Mouse (Mus musculus) layer of hippocampus, adult 9-10 months (tissue): ENCODE data around the gene Gm49380.

Experiments
- DNase-seq: peaks from one replicate; pipeline ENCODE4 v3.0.0; 2022; ENCODE audit warnings: low spot score

Gene Gm49380

GRCm38 (mm10) chr9:44113105-44113789 is at the start of gene Gm49380, which contains the start of gene Rnf26:
Gene Gm49380 (minus strand): TSS chr9:44113500.
Gene Rnf26 (minus strand): TSS chr9:44113517.
- peak; percentile 97 for DNase-seq

GRCm38 (mm10) chr9:44159886-44160285 is 46.6 kb upstream of the Gm49380 start:
- DNase-seq, result no peak

DNA sequence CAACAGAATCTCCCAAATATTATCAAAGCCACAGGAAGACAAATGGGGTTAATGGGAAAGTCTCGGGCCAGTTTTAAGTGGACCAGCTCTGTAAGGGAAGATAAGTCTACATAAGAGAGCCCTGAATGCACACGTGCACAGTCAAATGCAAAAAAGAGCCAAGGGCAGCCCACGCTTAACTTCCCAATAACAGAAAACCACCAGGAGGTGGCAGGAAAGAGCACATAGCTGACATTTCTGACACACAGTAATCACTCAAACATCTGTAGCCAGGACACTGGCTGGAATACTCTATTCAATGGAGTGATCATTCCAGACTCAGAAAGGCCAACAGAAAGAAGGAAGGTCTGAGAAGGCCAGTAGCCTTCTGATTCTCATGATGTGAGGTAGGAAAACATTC is 34.0 kb upstream of the Gm49380 start:
- no peak for DNase-seq

DNA sequence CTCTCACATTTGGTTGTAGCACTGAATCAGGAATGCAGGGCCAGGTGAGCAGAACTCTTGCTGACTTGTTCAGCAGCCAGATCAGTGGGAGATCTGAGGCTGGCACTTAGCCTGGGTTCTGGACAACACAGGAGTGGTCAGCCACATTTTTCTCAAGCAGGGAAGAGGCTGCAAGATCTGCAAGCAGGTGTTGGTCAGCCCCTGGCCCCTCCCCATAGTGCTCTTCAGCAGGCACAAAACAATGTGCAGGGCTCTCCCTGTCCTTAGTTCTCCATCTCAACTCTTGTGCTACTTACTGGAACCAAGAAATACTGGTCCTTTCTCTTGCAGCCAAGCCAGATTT is 31.4 kb upstream of the Gm49380 start:
- DNase-seq, result no peak

DNA sequence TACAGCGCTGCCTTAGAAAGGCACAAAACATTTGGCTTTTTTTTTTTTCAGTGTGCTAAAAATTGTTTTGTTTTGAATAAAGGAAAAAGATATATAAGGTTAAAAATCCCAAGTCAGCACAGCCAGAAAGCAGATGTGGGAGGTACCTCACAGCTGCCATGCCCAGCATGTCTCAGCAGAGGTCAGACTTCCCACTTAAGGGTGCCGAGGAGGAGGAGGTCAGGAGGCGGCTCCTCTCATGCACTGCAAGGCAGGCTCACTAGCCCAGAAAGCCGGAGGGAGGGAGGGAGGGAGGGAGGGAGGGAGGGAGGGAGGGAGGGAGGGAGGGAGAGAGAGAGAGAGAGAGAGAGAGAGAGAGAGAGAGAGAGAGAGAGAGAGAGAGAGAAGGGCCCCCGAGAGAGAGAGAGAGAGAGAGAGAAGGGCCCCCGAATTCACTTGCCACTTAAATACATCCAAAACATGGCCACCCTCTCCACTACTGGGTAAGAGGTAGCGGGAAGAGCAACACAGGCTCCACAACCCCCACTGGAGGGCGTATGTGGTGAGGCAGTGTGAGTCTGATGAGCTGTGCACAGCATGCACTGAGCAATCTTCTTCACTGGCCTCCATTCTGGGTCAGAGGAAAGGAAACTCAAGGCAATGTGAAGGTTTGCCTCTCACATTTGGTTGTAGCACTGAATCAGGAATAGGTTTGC is 30.9 kb upstream of the Gm49380 start:
- DNase-seq, result no peak

DNA sequence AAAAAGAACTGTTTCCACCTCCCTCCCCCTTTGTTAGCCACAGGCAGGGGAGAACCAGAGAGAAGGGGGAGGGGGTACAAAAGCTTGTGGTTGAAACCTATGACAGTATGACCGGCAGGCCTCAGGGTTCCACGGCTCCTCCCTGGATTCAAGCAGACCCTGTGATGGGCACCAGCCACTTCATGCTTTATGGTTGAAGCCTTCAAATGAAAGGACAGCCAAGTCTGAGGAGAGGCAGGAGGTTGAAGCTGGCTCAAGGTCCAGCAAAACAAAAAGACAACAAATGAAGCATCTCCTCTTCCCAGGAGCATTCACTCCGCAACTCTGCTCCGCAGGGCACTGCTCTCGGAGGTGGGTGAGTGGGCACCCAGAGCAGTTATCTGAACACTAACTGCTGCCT is 30.1 kb upstream of the Gm49380 start:
- no peak for DNase-seq

GRCm38 (mm10) chr9:44141951-44142350 is 28.7 kb upstream of the Gm49380 start:
- no peak for DNase-seq

DNA sequence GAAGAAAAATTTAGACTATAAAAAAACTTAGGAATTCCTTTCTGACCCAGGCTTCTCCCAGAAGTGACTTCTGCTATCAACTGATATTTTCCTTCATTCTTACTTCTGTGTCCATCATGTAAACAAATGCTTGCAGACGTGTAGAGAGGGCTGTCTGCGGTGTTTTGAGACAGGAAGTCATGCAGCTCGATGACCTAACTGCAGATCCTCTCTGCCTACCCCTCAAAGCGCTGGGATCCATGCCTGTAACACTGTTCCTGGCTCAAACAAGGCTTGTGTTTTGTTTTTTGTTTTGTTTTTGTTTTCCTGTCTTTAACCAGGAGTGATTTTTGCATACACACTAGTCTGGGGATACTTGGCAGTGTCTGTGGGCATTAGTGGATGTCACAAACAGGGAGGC is 24.5 kb upstream of the Gm49380 start:
- DNase-seq, result no peak

- DNase-seq, result no peak
These were observed 22.6 kb upstream of the Gm49380 start for GRCm38 (mm10) chr9:44135731-44136411.

DNA sequence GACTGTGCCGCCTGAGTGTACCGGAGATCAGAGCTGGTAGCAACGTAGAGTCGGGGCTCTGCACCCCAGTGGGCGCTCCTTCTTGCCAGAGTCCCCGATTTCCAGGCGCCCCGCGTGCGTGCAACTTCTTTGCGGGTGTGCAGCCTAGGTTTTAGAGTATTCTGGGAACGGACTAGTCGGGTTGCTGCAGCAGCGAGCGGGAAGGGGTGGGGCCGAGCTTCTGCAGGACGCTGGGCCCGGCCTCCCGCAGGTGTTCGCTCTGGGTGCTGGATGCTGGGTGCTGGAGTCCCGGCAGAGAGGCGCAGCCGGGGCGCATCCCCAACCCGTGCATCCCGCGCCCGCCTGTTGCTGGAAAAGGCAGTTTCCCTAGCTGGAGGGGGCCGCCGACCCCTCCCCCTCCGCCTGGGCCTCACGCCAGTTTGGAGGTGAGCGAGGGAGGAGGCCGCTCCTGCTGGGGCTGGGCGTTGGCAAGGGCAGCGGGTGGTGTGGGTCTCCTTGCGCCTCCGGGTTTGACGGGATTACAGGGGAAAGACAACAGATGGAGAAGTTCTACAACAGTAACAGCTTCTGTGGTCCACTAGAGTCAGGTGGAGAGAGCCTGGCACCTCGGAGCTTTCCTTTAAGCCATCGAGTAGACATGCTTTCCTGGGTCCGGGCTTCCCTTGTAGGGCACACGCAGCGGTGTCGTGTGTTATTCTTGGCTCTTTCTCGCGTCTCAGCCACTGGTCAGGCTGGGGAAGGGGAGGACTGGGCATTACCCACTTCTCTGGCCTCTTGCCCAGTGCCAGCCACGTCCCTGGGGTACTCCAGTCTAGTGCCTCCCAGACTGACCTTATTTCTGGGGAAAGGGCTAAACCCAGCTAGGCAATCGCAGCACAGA is 21.8 kb upstream of the Gm49380 start:
- DNase-seq, result no peak

DNA sequence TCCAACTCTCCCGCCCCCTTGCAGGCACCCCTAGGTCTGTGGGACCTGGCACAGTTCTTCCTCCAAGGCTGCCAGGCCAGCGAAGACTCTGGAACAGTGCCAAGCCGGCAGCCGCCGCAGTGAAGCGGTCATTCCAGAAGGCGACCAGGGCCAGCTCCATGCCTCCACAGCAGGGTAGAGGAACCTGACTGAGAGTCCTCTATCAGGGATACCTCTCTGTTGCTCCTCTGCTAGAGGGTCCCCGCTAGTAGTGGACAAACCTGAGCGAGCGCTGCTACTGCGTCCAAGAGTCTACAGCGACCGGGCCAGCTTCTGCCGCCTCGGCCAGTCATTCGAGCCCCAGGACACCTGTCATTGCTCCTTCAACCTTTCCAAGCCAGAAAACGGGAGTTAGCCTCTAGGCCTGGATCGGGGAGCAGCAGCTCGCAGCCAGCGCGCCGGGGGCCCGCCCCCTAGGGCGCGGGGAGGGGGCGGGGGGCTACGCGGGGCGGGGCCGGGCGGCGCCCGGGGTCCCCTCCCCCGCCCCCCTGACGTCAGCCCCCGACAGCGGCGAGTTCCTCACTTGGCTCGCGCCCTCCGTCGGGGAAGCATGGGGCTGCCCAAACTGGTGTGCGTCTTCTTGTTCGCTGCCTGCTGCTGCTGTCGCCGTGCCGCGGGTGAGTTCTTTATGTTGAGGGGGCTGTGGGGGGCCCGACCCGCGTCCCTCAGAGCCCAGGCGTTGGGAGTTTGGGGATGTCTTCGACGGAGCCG is 21.0 kb upstream of the Gm49380 start, which contains the start of gene Mcam:
Gene Mcam (plus strand): TSS at position 369 of the 750 bp plus-strand sequence.
- no peak for DNase-seq

- no peak for DNase-seq
These were observed 20.0 kb upstream of the Gm49380 start for GRCm38 (mm10) chr9:44133287-44133686.

GRCm38 (mm10) chr9:44132200-44132599 is 18.9 kb upstream of the Gm49380 start:
- DNase-seq, result no peak

- DNase-seq, result no peak
These were observed 17.9 kb upstream of the Gm49380 start for GRCm38 (mm10) chr9:44131276-44131590.

DNA sequence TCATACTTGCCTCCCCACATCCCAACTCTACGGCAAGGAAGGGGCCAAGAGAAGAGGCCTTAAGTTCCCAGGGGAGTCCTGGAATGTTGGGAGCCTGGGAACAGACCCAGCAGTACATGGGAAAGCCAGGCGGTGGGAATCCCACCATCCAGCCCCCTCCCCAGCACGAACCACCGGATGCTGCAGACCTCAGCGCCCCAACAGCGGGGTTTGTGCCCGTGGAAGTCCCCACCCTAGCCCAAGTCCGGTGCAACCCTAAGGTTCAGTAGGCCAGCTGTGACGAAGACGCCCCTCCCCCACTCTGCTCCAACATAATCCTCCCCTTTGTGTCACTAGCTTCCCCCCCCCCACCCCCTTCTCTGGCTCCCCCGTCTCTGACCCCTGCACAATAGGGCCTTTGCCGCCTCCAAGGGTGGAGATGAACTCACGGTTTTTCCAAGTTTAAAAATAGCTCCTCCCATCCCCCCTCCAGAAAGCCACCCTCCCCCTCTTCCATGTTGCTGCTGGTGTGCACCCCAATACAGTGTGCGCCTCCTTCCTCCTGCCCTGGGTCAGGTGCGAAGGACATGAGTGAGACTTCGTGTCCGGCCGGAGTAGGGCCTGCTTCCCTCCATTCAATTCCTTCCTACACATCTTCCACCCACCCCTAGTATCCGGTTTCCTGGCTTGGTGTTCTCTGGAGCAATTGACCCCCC is 17.4 kb upstream of the Gm49380 start:
- no peak for DNase-seq

DNA sequence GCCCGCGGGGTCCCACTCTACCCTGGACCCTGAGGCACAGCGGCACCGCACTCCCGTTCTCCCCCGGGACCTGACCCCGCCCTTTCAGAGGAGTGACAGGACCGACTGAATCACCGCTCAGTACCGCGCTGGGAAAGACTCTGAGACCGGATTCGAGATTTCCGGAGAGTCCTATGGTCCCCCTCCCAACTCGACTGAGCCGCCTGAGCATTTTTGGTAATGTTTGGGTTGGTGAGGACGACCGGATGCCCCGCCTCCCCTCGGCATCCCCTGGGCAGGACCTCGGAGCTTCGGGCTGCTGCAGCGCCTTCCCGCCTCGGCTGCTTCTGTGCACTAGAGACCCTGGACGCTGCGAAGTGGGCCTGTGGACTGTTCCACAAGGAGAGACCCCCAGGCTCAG is 16.7 kb upstream of the Gm49380 start:
- no peak for DNase-seq

- DNase-seq, result no peak
These were observed 16.3 kb upstream of the Gm49380 start for GRCm38 (mm10) chr9:44129633-44130032.

GRCm38 (mm10) chr9:44127351-44127801 is 14.1 kb upstream of the Gm49380 start:
- DNase-seq, result no peak

DNA sequence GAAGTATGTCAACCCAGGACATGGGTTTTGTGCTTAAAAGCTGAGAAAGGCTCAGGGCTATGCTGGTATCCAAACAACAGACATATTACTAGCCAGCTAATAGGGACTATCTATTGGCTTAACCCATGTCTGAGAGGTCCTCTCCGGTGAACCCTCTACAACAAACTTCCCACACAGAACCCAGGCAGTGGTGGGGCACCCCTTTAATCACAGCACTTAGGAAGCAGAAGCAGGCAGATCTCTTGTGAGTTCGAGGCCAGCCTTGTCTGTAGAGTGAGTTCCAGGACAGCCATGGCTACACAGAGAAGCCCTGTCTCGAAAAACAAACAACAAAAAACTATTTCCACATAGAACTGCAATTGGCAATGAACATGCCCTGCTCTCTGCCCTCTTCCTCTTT is 13.4 kb upstream of the Gm49380 start:
- no peak for DNase-seq

DNA sequence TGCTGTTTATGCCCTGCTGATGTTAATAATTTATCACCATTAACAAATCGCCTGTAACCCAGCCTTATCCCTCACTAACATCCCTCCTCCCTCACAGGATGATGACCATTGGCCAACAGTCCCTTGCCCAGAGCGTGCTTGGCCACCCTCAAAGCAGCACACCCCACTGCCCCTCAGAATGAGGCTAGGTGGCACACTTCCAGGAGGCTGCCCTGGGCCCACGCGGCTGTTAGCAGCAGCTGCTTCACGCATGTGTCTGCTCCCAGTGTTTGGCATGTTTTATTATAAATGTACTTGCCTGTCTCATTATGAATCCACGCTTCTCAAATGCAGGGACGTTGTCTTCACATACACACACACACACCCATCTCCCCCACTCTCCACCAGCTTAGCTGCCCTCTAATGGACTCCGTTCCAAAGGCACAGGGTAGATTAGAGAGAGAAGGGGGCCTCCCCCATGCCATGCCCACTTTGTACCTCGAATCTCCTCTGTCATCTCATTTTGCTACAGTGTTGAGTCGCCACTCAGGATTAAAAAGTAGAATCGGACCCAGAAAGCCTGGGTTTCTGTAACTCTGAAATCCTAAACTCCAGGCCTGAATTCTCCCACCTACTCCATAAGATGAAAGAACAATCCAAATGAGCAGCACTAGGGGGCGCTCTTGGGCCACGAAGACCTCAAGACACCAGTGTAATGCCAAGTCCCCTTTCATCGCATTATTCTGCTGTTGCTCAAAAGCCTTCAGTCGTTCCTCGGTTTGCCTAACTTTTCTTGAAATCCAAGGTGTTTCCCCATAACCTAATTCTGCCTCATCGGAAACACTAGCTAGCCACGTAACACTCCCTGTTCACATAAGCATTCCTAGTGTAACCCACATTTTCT is 12.5 kb upstream of the Gm49380 start:
- peak; percentile 92 for DNase-seq
